Mouse (Mus musculus): Measurements from ENCODE around the gene Gpsm3. TPM values are rescaled to one million over a fixed set of nuclear protein-coding genes. Genes with fewer than 3 reads are reported as not detected.
A peak's percentile ranks its signal among the peaks of the same experiment; 100 is the strongest.

Gpsm3 gene
- total RNA-seq, 1 experiment from 2014 or later, result 64.4 TPM

- ATAC-seq (replicated peaks; ENCODE audit: insufficient number of reproducible peaks, low FRiP score, low TSS enrichment, poor library complexity, severe bottlenecking), result no peak
Observed at GRCm38 (mm10) chr17:34572361-34572760, 17.2 kb upstream of the Gpsm3 start.

GRCm38 (mm10) chr17:34576577-34576976 is 13.0 kb upstream of the Gpsm3 start:
- no peak for ATAC-seq (replicated peaks; ENCODE audit: insufficient number of reproducible peaks, low FRiP score, low TSS enrichment, poor library complexity, severe bottlenecking)

- peak; percentile 83 for ATAC-seq (replicated peaks; ENCODE audit: insufficient number of reproducible peaks, low FRiP score, low TSS enrichment, poor library complexity, severe bottlenecking)
Observed at GRCm38 (mm10) chr17:34578070-34578469, 11.5 kb upstream of the Gpsm3 start.

- no peak for ATAC-seq (replicated peaks; ENCODE audit: insufficient number of reproducible peaks, low FRiP score, low TSS enrichment, poor library complexity, severe bottlenecking)
Observed at GRCm38 (mm10) chr17:34582528-34582927, 7.1 kb upstream of the Gpsm3 start.

- ATAC-seq (replicated peaks; ENCODE audit: insufficient number of reproducible peaks, low FRiP score, low TSS enrichment, poor library complexity, severe bottlenecking), result no peak
Observed at GRCm38 (mm10) chr17:34583397-34583796, 6.2 kb upstream of the Gpsm3 start.

GRCm38 (mm10) chr17:34583819-34584218 is 5.8 kb upstream of the Gpsm3 start:
- no peak for ATAC-seq (replicated peaks; ENCODE audit: insufficient number of reproducible peaks, low FRiP score, low TSS enrichment, poor library complexity, severe bottlenecking)

GRCm38 (mm10) chr17:34585121-34585520 is 4.5 kb upstream of the Gpsm3 start:
- ATAC-seq (replicated peaks; ENCODE audit: insufficient number of reproducible peaks, low FRiP score, low TSS enrichment, poor library complexity, severe bottlenecking), result no peak

GRCm38 (mm10) chr17:34585877-34586771 is 3.5 kb upstream of the Gpsm3 start:
- no peak for ATAC-seq (replicated peaks; ENCODE audit: insufficient number of reproducible peaks, low FRiP score, low TSS enrichment, poor library complexity, severe bottlenecking)

GRCm38 (mm10) chr17:34586796-34587422 is 2.7 kb upstream of the Gpsm3 start:
- ATAC-seq (replicated peaks; ENCODE audit: insufficient number of reproducible peaks, low FRiP score, low TSS enrichment, poor library complexity, severe bottlenecking), result peak; percentile 21; the same call in 1 of the 2 replicates

GRCm38 (mm10) chr17:34587423-34587811 is 2.2 kb upstream of the Gpsm3 start:
- peak; percentile 49 for ATAC-seq (replicated peaks; ENCODE audit: insufficient number of reproducible peaks, low FRiP score, low TSS enrichment, poor library complexity, severe bottlenecking)

- ATAC-seq (replicated peaks; ENCODE audit: insufficient number of reproducible peaks, low FRiP score, low TSS enrichment, poor library complexity, severe bottlenecking), result no peak
Observed at GRCm38 (mm10) chr17:34587814-34588213, 1.8 kb upstream of the Gpsm3 start.

- no peak for ATAC-seq (replicated peaks; ENCODE audit: insufficient number of reproducible peaks, low FRiP score, low TSS enrichment, poor library complexity, severe bottlenecking)
Observed at GRCm38 (mm10) chr17:34588767-34589166, 839 bp upstream of the Gpsm3 start.

GRCm38 (mm10) chr17:34589206-34589605 is 400 bp upstream of the Gpsm3 start:
- ATAC-seq (replicated peaks; ENCODE audit: insufficient number of reproducible peaks, low FRiP score, low TSS enrichment, poor library complexity, severe bottlenecking), result no peak

- no peak for ATAC-seq (replicated peaks; ENCODE audit: insufficient number of reproducible peaks, low FRiP score, low TSS enrichment, poor library complexity, severe bottlenecking)
Observed at GRCm38 (mm10) chr17:34590154-34590987, 765 bp downstream of the Gpsm3 start.

GRCm38 (mm10) chr17:34591029-34591993 is 1.7 kb downstream of the Gpsm3 start, which contains the start of gene Pbx2:
Gene Pbx2 (plus strand): TSS chr17:34591266.
- ATAC-seq (replicated peaks; ENCODE audit: insufficient number of reproducible peaks, low FRiP score, low TSS enrichment, poor library complexity, severe bottlenecking), result peak; percentile 29

- peak; percentile 40 for ATAC-seq (replicated peaks; ENCODE audit: insufficient number of reproducible peaks, low FRiP score, low TSS enrichment, poor library complexity, severe bottlenecking)
Observed at GRCm38 (mm10) chr17:34591994-34592375, 2.4 kb downstream of the Gpsm3 start.

- no peak for ATAC-seq (replicated peaks; ENCODE audit: insufficient number of reproducible peaks, low FRiP score, low TSS enrichment, poor library complexity, severe bottlenecking)
Observed at GRCm38 (mm10) chr17:34592581-34593549, 3.3 kb downstream of the Gpsm3 start.

Measured in monocyte, adult 5-6 weeks (primary cell).